Mouse (Mus musculus) midbrain, embryonic 13.5 days (tissue): Measurements from ENCODE around the gene Ppp1r36. TPM values are rescaled to one million over a fixed set of nuclear protein-coding genes. Genes with fewer than 3 reads are reported as not detected.

Experiments
- ATAC-seq: fragments of 200-750 bp; cut with Nextera tagmentation; 2 replicates; pipeline ENCODE4 v1.8.0; 2017; ENCODE audit warnings: mild to moderate bottlenecking, moderate TSS enrichment, moderate library complexity
- H3K27ac ChIP-seq: fragments of 300-500 bp; sonication (generic); 2 replicates; pipeline ENCODE4 v1.5.1; 2015; ENCODE audit warnings: inconsistent platforms, mild to moderate bottlenecking, moderate library complexity
- H3K27me3 ChIP-seq: fragments of 300-500 bp; sonication (generic); 2 replicates; pipeline ENCODE4 v1.6.1; 2015; ENCODE audit warnings: mild to moderate bottlenecking, inconsistent platforms
- H3K36me3 ChIP-seq: fragments of 300-500 bp; sonication (generic); 2 replicates; pipeline ENCODE4 v1.6.1; 2015; ENCODE audit warnings: mild to moderate bottlenecking, inconsistent platforms
- H3K4me1 ChIP-seq: fragments of 300-500 bp; sonication (generic); replicated peaks from 2 replicates; pipeline ENCODE4 v1.6.1; 2015; ENCODE audit warnings: inconsistent platforms
- H3K4me2 ChIP-seq: fragments of 300-500 bp; sonication (generic); replicated peaks from 2 replicates; pipeline ENCODE4 v1.6.1; 2015; ENCODE audit warnings: moderate library complexity, mild to moderate bottlenecking, inconsistent platforms
- H3K4me3 ChIP-seq: fragments of 300-500 bp; sonication (generic); replicated peaks from 2 replicates; pipeline ENCODE4 v1.5.1; 2015; ENCODE audit warnings: mild to moderate bottlenecking, inconsistent platforms
- H3K9ac ChIP-seq: fragments of 300-500 bp; sonication (generic); replicated peaks from 2 replicates; pipeline ENCODE4 v1.6.1; 2015; ENCODE audit warnings: mild to moderate bottlenecking, inconsistent platforms
- H3K9me3 ChIP-seq: fragments of 300-500 bp; sonication (generic); 2 replicates; pipeline ENCODE4 v1.6.1; 2016; ENCODE audit warnings: mild to moderate bottlenecking, inconsistent platforms
- WGBS: fragments of 180-500 bp; shearing (Covaris S2); methylation state at CpG from one replicate; pipeline ENCODE4 v1.1.7; 2015; 5-methylcytosine and 5-hydroxymethylcytosine counted together
- polyA plus RNA-seq: library from polyadenylated mRNA; unstranded; fragments of >200 nt; fragmentation: Nextera tagmentation; extraction: Ambion mirVana; gene quantifications from 2 replicates; pipeline ENCODE4 v1.2.1, GENCODE M21; 2015

Ppp1r36 gene
- polyA plus RNA-seq, 1 experiment from 2014 or later: 0.46 TPM

GRCm38 (mm10) chr12:76482446-76482845 lies 65.1 kb downstream of the Ppp1r36 start:
- H3K36me3 ChIP-seq: no peaks in the 10 kb centered on the region
- H3K9ac ChIP-seq: no peak overlapping the region
- H3K4me2 ChIP-seq: no peak overlapping the region
- no peaks in the 10 kb centered on the region for H3K4me1 ChIP-seq
- H3K4me3 ChIP-seq: no peak overlapping the region
- no peak overlapping the region for H3K27ac ChIP-seq
- H3K27me3 ChIP-seq: no peaks in the 10 kb centered on the region
- no peak for ATAC-seq
- H3K9me3 ChIP-seq: no peaks in the 10 kb centered on the region
- WGBS: 77% methylated on average over 2 of the region's 2 CpGs

GRCm38 (mm10) chr12:76482948-76483347 lies 65.6 kb downstream of the Ppp1r36 start:
- ATAC-seq: no peak
- H3K27ac ChIP-seq: no peak overlapping the region
- no peaks in the 10 kb centered on the region for H3K27me3 ChIP-seq
- no peaks in the 10 kb centered on the region for H3K4me1 ChIP-seq
- WGBS: 95% methylated on average over 2 of the region's 2 CpGs
- H3K4me2 ChIP-seq: no peak overlapping the region
- no peaks in the 10 kb centered on the region for H3K36me3 ChIP-seq
- no peak overlapping the region for H3K9ac ChIP-seq
- H3K9me3 ChIP-seq: no peaks in the 10 kb centered on the region
- H3K4me3 ChIP-seq: no peak overlapping the region

GRCm38 (mm10) chr12:76484881-76485280 lies 67.5 kb downstream of the Ppp1r36 start:
- Histone ChIP-seq H3K9me3 (no peaks in the 10 kb centered on the region), H3K36me3 (no peaks in the 10 kb centered on the region), H3K4me2 (no peak overlapping the region), H3K27me3 (no peaks in the 10 kb centered on the region), H3K27ac (no peak overlapping the region), H3K4me3 (no peak overlapping the region), H3K9ac (no peak overlapping the region), H3K4me1 (no peaks in the 10 kb centered on the region)
- 61% methylated on average over 4 of the region's 4 CpGs for WGBS
- no peak for ATAC-seq

GRCm38 (mm10) chr12:76485381-76485780 lies 68.0 kb downstream of the Ppp1r36 start:
- WGBS: 48% methylated on average over 11 of the region's 11 CpGs
- no peaks in the 10 kb centered on the region for H3K9me3 ChIP-seq
- no peak overlapping the region for H3K4me2 ChIP-seq
- ATAC-seq: no peak
- H3K36me3 ChIP-seq: no peaks in the 10 kb centered on the region
- no peaks in the 10 kb centered on the region for H3K4me1 ChIP-seq
- no peaks in the 10 kb centered on the region for H3K27me3 ChIP-seq
- no peak overlapping the region for H3K9ac ChIP-seq
- H3K4me3 ChIP-seq: no peak overlapping the region
- no peak overlapping the region for H3K27ac ChIP-seq

GRCm38 (mm10) chr12:76486943-76487342 lies 69.6 kb downstream of the Ppp1r36 start:
- 85% methylated on average over 9 of the region's 9 CpGs for WGBS
- no peak for ATAC-seq

More at GRCm38 (mm10) chr12:76486943-76487342, 69.6 kb downstream of the Ppp1r36 start:
- no peak overlapping the region for H3K4me3 ChIP-seq
- no peaks in the 10 kb centered on the region for H3K27me3 ChIP-seq
- H3K36me3 ChIP-seq: no peaks in the 10 kb centered on the region
- H3K27ac ChIP-seq: no peak overlapping the region
- H3K9ac ChIP-seq: no peak overlapping the region
- H3K4me2 ChIP-seq: no peak overlapping the region
- no peaks in the 10 kb centered on the region for H3K9me3 ChIP-seq
- H3K4me1 ChIP-seq: no peaks in the 10 kb centered on the region

Other genes with a start within 250 kb of the Ppp1r36 start
- 0.12 and 0.14 TPM in 2 replicates for gene Esr2, start 240.3 kb upstream of the Ppp1r36 start, polyA plus RNA-seq
- not detected in 2 replicates for gene Tex21, start 170.8 kb upstream of the Ppp1r36 start, polyA plus RNA-seq
- gene Mthfd1, start 162.2 kb upstream of the Ppp1r36 start, polyA plus RNA-seq: 33.5 and 33.9 TPM in 2 replicates
- 6.5 and 6.9 TPM in 2 replicates for gene Akap5, start 92.6 kb upstream of the Ppp1r36 start, polyA plus RNA-seq
- gene Zbtb25, start 47.9 kb upstream of the Ppp1r36 start, polyA plus RNA-seq: 15.9 and 16.5 TPM in 2 replicates
- 4.1 and 4.7 TPM in 2 replicates for gene Zbtb1, start 47.3 kb upstream of the Ppp1r36 start, polyA plus RNA-seq
- 5.1 TPM in 2 replicates for gene Hspa2, start 13.4 kb upstream of the Ppp1r36 start, polyA plus RNA-seq
- gene Plekhg3, start 113.4 kb downstream of the Ppp1r36 start, polyA plus RNA-seq: 0.78 and 1.4 TPM in 2 replicates